Mouse (Mus musculus) limb, embryonic 11.5 days (tissue): ENCODE data around the gene Scd3. TPM values are rescaled to one million over a fixed set of nuclear protein-coding genes. Genes with fewer than 3 reads are reported as not detected.

Experiments
- ATAC-seq: fragments of 200-750 bp; cut with Nextera tagmentation; 2 replicates; pipeline ENCODE4 v1.8.0; 2017; ENCODE audit warnings: low read depth; ENCODE audit not compliant: insufficient number of reproducible peaks, low FRiP score, low TSS enrichment
- DNase-seq: peaks from one replicate; pipeline ENCODE4 v3.0.0-alpha.2; 2015; ENCODE audit warnings: low spot score
- H3K27ac ChIP-seq: fragments of 300-500 bp; sonication (generic); replicated peaks from 2 replicates; pipeline ENCODE4 v1.5.1; 2014; ENCODE audit warnings: low read depth, mild to moderate bottlenecking, low read length
- H3K27me3 ChIP-seq: fragments of 300-500 bp; sonication (generic); 2 replicates; pipeline ENCODE4 v1.6.1; 2014; ENCODE audit warnings: mild to moderate bottlenecking, low read length, mixed read lengths; ENCODE audit not compliant: control insufficient read depth, insufficient read depth
- H3K36me3 ChIP-seq: fragments of 300-500 bp; sonication (generic); 2 replicates; pipeline ENCODE4 v1.6.1; 2014; ENCODE audit warnings: mild to moderate bottlenecking, low read length, moderate library complexity, mixed read lengths; ENCODE audit not compliant: control insufficient read depth, insufficient read depth
- H3K4me1 ChIP-seq: fragments of 300-500 bp; sonication (generic); 2 replicates; pipeline ENCODE4 v1.6.1; 2014; ENCODE audit warnings: low read length, mixed read lengths; ENCODE audit not compliant: control insufficient read depth, insufficient read depth
- H3K4me2 ChIP-seq: fragments of 300-500 bp; sonication (generic); 2 replicates; pipeline ENCODE4 v1.6.1; 2014; ENCODE audit warnings: low read depth, mild to moderate bottlenecking, moderate library complexity; ENCODE audit not compliant: severe bottlenecking
- H3K4me3 ChIP-seq: fragments of 300-500 bp; sonication (generic); 2 replicates; pipeline ENCODE4 v1.5.1; 2014; ENCODE audit warnings: low read depth, low read length
- H3K9ac ChIP-seq: fragments of 300-500 bp; sonication (generic); 2 replicates; pipeline ENCODE4 v1.6.1; 2014; ENCODE audit warnings: mild to moderate bottlenecking, low read length
- H3K9me3 ChIP-seq: fragments of 300-500 bp; sonication (generic); 2 replicates; pipeline ENCODE4 v1.6.1; 2016; ENCODE audit warnings: low read length; ENCODE audit not compliant: control insufficient read depth
- WGBS: fragments of 180-500 bp; shearing (Covaris S2); extraction: QIAGEN DNeasy Blood & Tissue Kit; methylation state at CpG from one replicate; pipeline ENCODE4 v1.1.7; 2014; 5-methylcytosine and 5-hydroxymethylcytosine counted together
- polyA plus RNA-seq: library from polyadenylated mRNA; unstranded; fragments of >200 nt; fragmentation: Nextera tagmentation; extraction: Ambion mirVana; gene quantifications from 2 replicates; pipeline ENCODE4 v1.2.1, GENCODE M21; 2014

The Scd3 gene
- polyA plus RNA-seq, 1 experiment from 2014 or later, result 0.40 TPM

DNA sequence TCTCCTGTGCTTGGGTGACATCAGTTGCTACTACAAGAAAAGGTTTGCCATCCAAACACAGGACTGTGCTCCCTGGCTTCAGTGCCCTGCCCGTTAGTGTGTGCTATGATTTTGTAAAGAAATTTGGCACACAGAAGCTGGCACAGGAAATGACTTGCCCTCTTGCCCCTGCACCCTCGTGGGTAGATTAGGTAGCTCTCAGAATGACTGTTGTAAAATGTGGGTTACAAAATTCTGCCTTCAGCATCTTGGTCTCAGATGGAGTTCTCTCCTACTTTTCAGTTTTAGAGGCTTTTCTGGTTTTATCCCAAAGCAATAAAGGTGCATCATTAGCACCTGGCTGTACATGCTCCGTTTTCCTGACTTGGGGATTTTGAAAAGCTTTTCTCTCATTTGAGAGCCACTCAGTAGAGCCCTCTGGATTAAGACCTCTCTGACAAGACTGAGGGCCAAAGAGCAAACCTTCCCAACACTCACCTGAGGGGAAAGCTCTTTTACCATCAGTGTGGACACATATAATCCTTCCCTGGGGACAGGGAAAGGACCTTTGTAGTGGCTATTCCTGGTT is 15.0 kb downstream of the Scd3 start:
- Histone ChIP-seq H3K4me2 (no peak overlapping the region), H3K27me3 (no peaks in the 10 kb centered on the region), H3K4me3 (no peak overlapping the region), H3K9ac (no peak overlapping the region), H3K4me1 (no peaks in the 10 kb centered on the region), H3K36me3 (no peaks in the 10 kb centered on the region), H3K27ac (no peak overlapping the region), H3K9me3 (no peaks in the 10 kb centered on the region)
- DNase-seq (no peak), ATAC-seq (no peak)
- WGBS, result 69% methylated on average over 3 of the region's 3 CpGs

DNA sequence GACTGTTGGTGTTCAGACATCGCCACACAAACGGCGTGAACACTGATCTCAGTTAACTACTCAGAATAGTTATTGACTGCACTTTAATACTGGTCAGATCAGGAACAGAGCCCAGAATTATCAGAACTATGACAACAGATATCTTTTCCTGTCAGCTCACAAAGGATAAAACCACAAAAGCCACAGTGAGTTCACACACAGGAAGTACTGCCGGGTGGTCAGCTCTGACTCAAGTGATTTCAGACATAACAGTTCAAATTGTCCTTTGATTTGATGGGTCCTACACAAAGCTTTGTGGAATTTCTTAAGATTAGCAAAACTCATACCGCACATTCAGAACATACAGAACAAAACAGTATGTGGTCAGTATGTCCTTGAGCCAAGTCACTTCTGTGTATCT is 22.7 kb downstream of the Scd3 start:
- no peaks in the 10 kb centered on the region for H3K9me3 ChIP-seq
- no peaks in the 10 kb centered on the region for H3K4me1 ChIP-seq
- H3K9ac ChIP-seq, result no peak overlapping the region
- WGBS, result 89% methylated on average over 5 of the region's 5 CpGs
- no peak overlapping the region for H3K4me3 ChIP-seq
- no peak for ATAC-seq
- no peak for DNase-seq
- no peaks in the 10 kb centered on the region for H3K36me3 ChIP-seq
- H3K27me3 ChIP-seq, result 0 out of 2 replicates have a peak, but pooled peaks cover 2% of the 10 kb centered on the region
- H3K4me2 ChIP-seq, result no peak overlapping the region
- H3K27ac ChIP-seq, result no peak overlapping the region

DNA sequence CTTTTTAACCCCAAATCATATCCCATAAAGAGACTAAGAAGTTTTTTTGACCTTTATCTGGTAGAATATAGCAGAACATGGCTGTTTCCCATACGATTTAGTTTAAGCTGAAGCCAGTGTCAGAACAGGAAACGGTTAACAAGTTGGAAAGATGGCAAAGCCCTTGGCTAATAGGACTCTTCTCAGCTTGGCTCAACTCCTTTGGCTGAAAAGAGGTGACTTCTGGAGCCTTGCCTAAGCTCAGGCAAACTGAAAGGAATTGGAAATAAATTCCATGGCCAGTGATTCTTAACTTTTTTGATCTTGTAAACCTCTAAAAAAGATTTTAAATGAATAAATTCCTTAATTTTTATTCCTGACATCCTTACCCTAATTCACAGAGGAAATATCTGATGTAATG is 26.7 kb downstream of the Scd3 start:
- no peak overlapping the region for H3K4me2 ChIP-seq
- no peak overlapping the region for H3K9ac ChIP-seq
- 0 out of 2 replicates have a peak, but pooled peaks cover 2% of the 10 kb centered on the region for H3K27me3 ChIP-seq
- H3K4me1 ChIP-seq, result no peaks in the 10 kb centered on the region
- H3K4me3 ChIP-seq, result no peak overlapping the region
- 63% methylated on average over 2 of the region's 2 CpGs for WGBS
- no peaks in the 10 kb centered on the region for H3K36me3 ChIP-seq
- H3K9me3 ChIP-seq, result no peaks in the 10 kb centered on the region
- H3K27ac ChIP-seq, result no peak overlapping the region
- DNase-seq (no peak), ATAC-seq (no peak)

DNA sequence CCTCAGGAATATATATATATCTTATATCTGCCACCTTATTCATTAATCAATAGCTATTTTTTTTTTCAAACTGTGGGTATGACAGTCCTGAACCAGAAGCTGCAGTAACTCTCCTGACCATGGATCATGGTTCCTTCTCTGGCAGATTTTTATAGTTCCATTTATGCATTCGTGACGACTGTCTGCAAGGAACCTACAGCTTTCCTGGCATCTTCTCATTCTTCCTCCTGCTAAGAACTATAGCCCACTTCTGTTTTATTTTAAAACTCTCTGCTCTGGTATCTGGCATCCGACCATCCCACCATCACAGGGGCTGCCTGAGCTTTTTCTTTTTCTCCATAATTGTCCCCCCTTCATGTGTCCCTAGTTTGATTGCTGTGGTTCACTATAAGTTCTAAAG is 27.1 kb downstream of the Scd3 start:
- Histone ChIP-seq H3K9ac (no peak overlapping the region), H3K4me1 (no peaks in the 10 kb centered on the region), H3K27ac (no peak overlapping the region), H3K27me3 (0 out of 2 replicates have a peak, but pooled peaks cover 2% of the 10 kb centered on the region), H3K36me3 (no peaks in the 10 kb centered on the region), H3K4me2 (no peak overlapping the region), H3K9me3 (no peaks in the 10 kb centered on the region), H3K4me3 (no peak overlapping the region)
- ATAC-seq (no peak), DNase-seq (no peak)
- 68% methylated on average over 3 of the region's 3 CpGs for WGBS

DNA sequence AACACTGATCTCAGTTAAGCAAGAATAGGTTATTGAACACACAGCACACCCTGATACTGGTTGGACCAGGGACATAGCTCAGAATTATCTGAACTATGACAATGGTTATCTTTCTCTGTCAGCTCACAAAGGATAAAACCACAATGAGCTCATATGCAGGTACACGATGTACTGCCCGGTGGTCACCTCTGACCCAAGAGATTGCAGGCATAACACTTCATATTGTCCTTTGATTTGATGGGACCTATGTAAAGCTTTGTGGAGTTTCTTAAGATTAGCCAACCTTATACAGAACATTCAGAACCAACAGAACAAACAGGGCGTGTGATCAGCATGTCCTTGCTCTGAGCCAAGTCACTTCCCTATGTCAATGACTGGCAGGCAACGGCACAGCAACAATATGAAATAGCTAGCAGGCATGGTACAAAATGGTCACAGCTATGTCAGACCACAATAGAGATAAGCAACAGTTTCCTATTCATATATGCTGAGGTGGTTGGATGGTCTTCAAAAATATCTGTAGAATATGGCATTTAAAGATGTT is 28.6 kb downstream of the Scd3 start:
- Histone ChIP-seq H3K9me3 (no peaks in the 10 kb centered on the region), H3K4me3 (no peak overlapping the region), H3K4me2 (no peak overlapping the region)

DNA sequence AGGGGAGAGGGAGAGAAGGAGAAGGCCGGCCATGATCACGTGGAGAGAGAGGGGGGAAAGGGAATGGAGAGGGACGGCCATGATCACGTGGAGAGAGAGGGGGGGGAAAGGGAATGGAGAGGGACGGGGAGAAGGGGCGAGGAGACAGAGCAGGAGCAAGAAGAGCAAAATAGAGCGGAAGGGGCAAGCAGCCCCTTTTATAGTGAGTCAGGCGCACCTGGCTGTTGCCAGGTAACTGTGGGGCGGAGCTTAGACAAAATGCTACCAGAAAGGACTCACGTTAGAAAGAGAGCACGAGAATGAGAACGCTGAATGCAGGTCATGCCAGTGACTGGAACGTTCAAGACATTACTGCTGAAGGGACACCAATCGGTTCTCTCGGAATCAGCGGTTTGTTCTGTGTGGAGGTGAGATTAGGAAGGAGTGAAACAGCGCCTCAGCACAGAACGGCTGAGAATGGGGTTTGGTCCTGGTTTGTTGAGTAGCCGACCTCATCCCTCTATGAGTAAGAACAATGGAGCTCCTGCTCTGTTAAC is 34.5 kb downstream of the Scd3 start:
- H3K9ac ChIP-seq, result no peak overlapping the region
- H3K4me3 ChIP-seq, result no peak overlapping the region
- ATAC-seq (no peak), DNase-seq (no peak)
- no peaks in the 10 kb centered on the region for H3K36me3 ChIP-seq
- H3K9me3 ChIP-seq, result no peaks in the 10 kb centered on the region
- no peak overlapping the region for H3K27ac ChIP-seq
- H3K4me2 ChIP-seq, result peak overlapping the region; percentile 24; the same call in 1 of the 2 replicates
- H3K27me3 ChIP-seq, result no peaks in the 10 kb centered on the region
- 14% methylated on average over 19 of the region's 19 CpGs for WGBS
- H3K4me1 ChIP-seq, result no peaks in the 10 kb centered on the region

More for the DNA sequence above, 28.6 kb downstream of the Scd3 start:
- Histone ChIP-seq H3K4me1 (no peaks in the 10 kb centered on the region), H3K27ac (no peak overlapping the region), H3K9ac (no peak overlapping the region), H3K27me3 (0 out of 2 replicates have a peak, but pooled peaks cover 2% of the 10 kb centered on the region), H3K36me3 (no peaks in the 10 kb centered on the region)
- ATAC-seq, result no peak
- WGBS, result 82% methylated on average over 4 of the region's 4 CpGs
- DNase-seq, result no peak

DNA sequence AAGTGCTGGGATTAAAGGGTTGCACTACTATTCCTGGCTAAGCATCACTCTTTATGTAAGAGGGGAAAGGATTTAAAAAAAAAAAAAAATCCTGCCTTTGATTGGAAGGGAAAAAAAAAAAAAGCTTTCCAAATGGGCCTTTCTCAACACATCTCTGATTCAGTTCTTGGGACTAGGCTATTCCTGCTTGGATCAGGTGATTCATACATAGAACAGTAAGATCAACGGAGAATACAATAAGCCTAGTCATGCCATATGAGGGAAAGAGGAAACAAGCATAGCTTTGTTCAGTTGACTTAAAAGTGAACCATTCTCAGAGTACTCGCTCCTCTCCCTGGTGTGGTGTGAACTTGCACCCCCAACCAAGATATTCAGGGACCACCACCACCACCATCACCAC is 35.8 kb downstream of the Scd3 start:
- no peak overlapping the region for H3K4me2 ChIP-seq
- WGBS, result 83% methylated on average over 2 of the region's 2 CpGs
- no peaks in the 10 kb centered on the region for H3K4me1 ChIP-seq
- H3K9ac ChIP-seq, result no peak overlapping the region
- H3K27ac ChIP-seq, result no peak overlapping the region
- H3K27me3 ChIP-seq, result no peaks in the 10 kb centered on the region
- no peaks in the 10 kb centered on the region for H3K9me3 ChIP-seq
- no peaks in the 10 kb centered on the region for H3K36me3 ChIP-seq
- no peak overlapping the region for H3K4me3 ChIP-seq
- ATAC-seq, result no peak
- DNase-seq, result no peak

DNA sequence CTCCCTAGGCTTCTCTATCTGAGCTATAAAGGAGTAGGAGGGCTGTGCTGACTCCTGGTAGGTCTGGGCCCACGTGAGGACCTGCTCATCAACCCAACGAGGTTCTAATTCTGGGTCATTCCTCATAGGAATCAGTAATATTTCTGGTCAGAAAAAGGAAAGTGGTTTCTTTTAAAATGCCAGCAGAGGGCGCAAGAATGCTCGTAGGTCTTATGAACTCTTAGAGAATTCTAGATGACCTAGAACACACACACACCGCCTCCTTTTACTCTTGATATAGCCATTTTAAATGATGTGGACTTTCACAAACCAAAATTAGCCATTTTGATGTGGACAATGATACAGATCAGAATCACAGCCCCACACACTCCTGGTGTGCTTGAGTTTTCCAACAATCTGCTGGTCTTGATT is 42.7 kb downstream of the Scd3 start:
- Histone ChIP-seq H3K27ac (no peak overlapping the region), H3K4me2 (peak overlapping the region; percentile 12; the same call in 1 of the 2 replicates), H3K4me3 (no peak overlapping the region), H3K9ac (no peak overlapping the region), H3K4me1 (peaks cover 17% of the 10 kb centered on the region), H3K27me3 (no peaks in the 10 kb centered on the region), H3K9me3 (no peaks in the 10 kb centered on the region), H3K36me3 (no peaks in the 10 kb centered on the region)
- WGBS, result 11% methylated on average over 5 of the region's 5 CpGs
- ATAC-seq (no peak), DNase-seq (peak; percentile 35)
